Mouse (Mus musculus) liver, embryonic 15.5 days (tissue): ENCODE results near the gene Thbs1. TPM values are rescaled to one million over a fixed set of nuclear protein-coding genes. Genes with fewer than 3 reads are reported as not detected.

Source experiments
- ATAC-seq: fragments of 200-750 bp; cut with Nextera tagmentation; 2 replicates; pipeline ENCODE4 v1.8.0; 2017; ENCODE audit warnings: moderate number of reproducible peaks, mild to moderate bottlenecking, moderate library complexity; ENCODE audit not compliant: insufficient read depth
- H3K27ac ChIP-seq: fragments of 300-500 bp; sonication (generic); replicated peaks from 2 replicates; pipeline ENCODE4 v1.5.1; 2015; ENCODE audit warnings: mild to moderate bottlenecking, inconsistent platforms
- H3K27me3 ChIP-seq: fragments of 300-500 bp; sonication (generic); 2 replicates; pipeline ENCODE4 v1.6.1; 2015; ENCODE audit warnings: mild to moderate bottlenecking, inconsistent platforms
- H3K36me3 ChIP-seq: fragments of 300-500 bp; sonication (generic); replicated peaks from 2 replicates; pipeline ENCODE4 v1.6.1; 2015; ENCODE audit warnings: moderate library complexity, mild to moderate bottlenecking, inconsistent platforms
- H3K4me1 ChIP-seq: fragments of 300-500 bp; sonication (generic); replicated peaks from 2 replicates; pipeline ENCODE4 v1.6.1; 2015; ENCODE audit warnings: inconsistent platforms
- H3K4me2 ChIP-seq: fragments of 300-500 bp; sonication (generic); 2 replicates; pipeline ENCODE4 v1.6.1; 2015; ENCODE audit warnings: moderate library complexity, mild to moderate bottlenecking, inconsistent platforms
- H3K4me3 ChIP-seq: fragments of 300-500 bp; sonication (generic); replicated peaks from 2 replicates; pipeline ENCODE4 v1.5.1; 2015; ENCODE audit warnings: mild to moderate bottlenecking, inconsistent platforms
- H3K9ac ChIP-seq: fragments of 300-500 bp; sonication (generic); 2 replicates; pipeline ENCODE4 v1.6.1; 2015; ENCODE audit warnings: moderate library complexity, mild to moderate bottlenecking, inconsistent platforms
- H3K9me3 ChIP-seq: fragments of 300-500 bp; sonication (generic); replicated peaks from 2 replicates; pipeline ENCODE4 v1.6.1; 2016; ENCODE audit warnings: inconsistent platforms
- WGBS: fragments of 180-500 bp; shearing (Covaris S2); methylation state at CpG from one replicate; pipeline ENCODE4 v1.1.7; 2015; ENCODE audit warnings: mixed read lengths; ENCODE audit not compliant: insufficient replicate concordance; 5-methylcytosine and 5-hydroxymethylcytosine counted together
- polyA plus RNA-seq: library from polyadenylated mRNA; unstranded; fragments of >200 nt; fragmentation: Nextera tagmentation; extraction: Ambion mirVana; gene quantifications from 2 replicates; pipeline ENCODE4 v1.2.1, GENCODE M21; 2015

The Thbs1 gene
- 26.0 and 29.6 TPM in 2 replicates for polyA plus RNA-seq

DNA sequence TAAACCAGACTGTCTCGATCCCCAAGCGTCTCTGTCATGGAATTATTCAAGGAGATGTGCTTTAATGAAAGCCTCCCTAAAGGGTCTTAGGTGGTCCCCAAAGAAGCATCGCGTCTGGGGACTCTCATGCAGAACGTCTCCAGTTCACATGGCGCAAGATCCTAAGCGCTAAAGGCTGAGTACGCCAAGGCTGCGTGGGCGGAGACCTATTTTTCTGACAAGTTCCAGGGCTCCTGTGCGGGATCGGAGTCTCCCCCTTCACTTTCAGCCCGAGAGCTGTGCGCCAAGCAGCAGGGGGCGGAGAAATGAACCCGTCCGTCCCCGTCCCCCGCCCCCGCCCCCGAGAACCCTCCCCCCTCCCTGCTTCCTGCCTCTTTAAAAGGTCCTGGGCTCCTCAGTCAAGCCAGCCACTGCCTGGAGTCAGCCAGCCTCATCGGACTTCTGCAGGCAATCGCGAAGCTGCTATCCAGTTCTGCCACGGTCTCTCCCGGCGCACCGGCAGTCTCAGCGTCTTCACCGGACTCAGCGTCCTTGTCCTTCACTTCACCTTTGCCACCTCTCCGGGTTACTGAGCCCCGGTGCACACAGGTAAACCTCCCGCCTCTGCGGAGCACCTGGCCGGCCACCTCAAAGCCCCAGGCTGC is at the start of gene Thbs1:
Gene Thbs1 (plus strand): TSS at position 389 of the 644 bp plus-strand sequence.
- WGBS: under 1% methylated on average over 34 of the region's 36 CpGs
- Histone ChIP-seq H3K9ac (no peak within 1 kb of the TSS), H3K27me3 (peaks cover 20% of the 10 kb centered on the region), H3K4me2 (peak within 1 kb of the TSS; percentile 69), H3K27ac (peak within 1 kb of the TSS; percentile 38; the same call in 1 of the 2 replicates), H3K9me3 (no peaks in the 10 kb centered on the region), H3K4me3 (peak within 1 kb of the TSS; percentile 45), H3K36me3 (no peaks in the 10 kb centered on the region), H3K4me1 (0 out of 2 replicates have a peak, but pooled peaks cover 7% of the 10 kb centered on the region)
- peak; percentile 53; the same call in 1 of the 2 replicates for ATAC-seq

DNA sequence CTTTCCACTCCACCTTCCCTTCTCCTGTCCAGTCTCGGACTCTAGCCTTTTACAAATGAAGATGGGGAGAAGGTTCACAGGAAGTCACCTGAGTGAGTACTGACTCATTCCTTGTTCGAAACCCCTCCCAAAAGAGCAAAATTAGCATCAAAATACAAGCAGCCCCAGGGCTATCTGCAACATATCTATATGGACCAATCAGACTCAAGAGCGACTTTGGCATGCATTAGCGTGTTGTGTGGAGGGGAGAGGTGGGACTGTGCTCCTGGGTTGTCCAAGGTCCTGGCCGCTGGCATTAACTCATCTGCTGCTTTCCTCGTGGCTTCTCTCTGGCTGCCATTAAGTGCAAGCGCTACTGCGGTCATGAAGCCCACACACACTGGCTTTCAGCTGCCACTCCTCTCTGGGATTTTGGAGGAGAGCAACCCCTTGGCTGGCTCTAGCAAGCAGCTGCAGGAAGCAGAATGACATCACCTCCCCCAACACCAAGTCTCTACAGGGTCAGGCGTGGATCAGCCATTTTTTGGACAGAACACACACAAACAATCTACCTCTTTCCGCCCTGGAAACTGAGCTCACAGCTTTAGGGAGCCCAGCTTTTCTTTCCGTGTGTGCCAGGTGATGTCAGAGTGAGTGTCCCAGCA is 47.4 kb upstream of the Thbs1 start:
- no peak overlapping the region for H3K4me2 ChIP-seq
- H3K9ac ChIP-seq: no peak overlapping the region
- no peaks in the 10 kb centered on the region for H3K36me3 ChIP-seq
- WGBS: 63% methylated on average over 11 of the region's 11 CpGs
- no peaks in the 10 kb centered on the region for H3K9me3 ChIP-seq
- H3K27me3 ChIP-seq: no peaks in the 10 kb centered on the region
- H3K27ac ChIP-seq: no peak overlapping the region
- H3K4me1 ChIP-seq: no peaks in the 10 kb centered on the region
- no peak for ATAC-seq
- H3K4me3 ChIP-seq: no peak overlapping the region

DNA sequence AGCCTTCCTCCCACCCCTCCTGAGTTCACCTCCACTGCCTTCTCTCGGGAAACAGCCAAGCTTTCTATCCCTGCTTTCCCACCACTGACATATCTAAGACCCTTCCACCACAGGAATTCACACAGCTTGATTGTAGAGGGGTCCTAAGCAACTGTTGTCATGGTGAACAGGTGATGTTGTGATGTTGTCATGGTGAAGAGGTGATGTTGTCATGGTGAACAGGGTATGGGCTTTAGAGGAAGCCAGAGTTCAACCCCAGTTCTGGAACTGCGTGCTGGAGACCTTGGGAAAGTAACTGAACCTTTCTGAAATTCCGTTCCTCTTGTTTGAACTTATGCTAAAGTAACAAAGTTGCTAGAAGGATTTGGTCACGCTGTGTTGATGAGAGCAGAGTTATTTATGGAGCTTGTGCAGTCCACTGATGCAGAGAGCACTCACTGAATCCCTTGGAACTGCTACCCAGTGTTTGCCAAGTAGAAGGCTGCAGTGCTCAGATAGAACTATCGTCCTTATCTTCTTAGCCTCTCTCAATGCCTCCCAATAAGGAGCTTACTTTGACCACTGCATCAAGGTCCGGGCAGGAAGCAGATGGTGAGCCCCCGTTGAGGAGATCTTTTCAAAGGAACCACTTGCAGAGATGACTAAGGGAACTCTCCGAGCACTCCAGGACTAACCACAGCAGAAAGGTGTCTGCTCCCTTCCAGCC is 45.5 kb upstream of the Thbs1 start:
- no peaks in the 10 kb centered on the region for H3K9me3 ChIP-seq
- no peaks in the 10 kb centered on the region for H3K27me3 ChIP-seq
- H3K27ac ChIP-seq: no peak overlapping the region
- no peaks in the 10 kb centered on the region for H3K36me3 ChIP-seq
- H3K4me3 ChIP-seq: no peak overlapping the region
- H3K9ac ChIP-seq: no peak overlapping the region
- no peak overlapping the region for H3K4me2 ChIP-seq
- no peaks in the 10 kb centered on the region for H3K4me1 ChIP-seq
- 13% methylated on average over 8 of the region's 8 CpGs for WGBS
- ATAC-seq: peak; percentile 40; the same call in 1 of the 2 replicates

DNA sequence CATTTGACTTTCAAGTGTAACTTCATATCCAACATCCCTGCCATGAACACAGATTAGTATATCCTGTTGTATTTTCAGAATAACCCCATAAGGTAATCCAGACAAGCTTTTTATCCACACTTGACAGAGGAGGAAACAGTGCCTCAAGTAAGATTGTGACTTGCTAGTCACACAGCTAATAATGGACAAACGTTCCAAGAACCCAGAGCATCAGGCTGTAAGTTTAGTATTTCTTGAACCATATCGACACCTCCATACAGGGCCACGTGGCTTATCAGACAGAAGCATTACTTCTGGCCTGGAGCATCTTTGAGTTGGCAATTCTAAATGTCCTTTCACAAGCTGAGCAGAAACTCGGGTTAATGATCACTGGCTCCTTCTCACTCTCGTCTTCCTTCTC is 41.7 kb upstream of the Thbs1 start:
- H3K27me3 ChIP-seq: no peaks in the 10 kb centered on the region
- WGBS: 29% methylated on average over 5 of the region's 5 CpGs
- H3K9ac ChIP-seq: no peak overlapping the region
- H3K27ac ChIP-seq: no peak overlapping the region
- no peaks in the 10 kb centered on the region for H3K4me1 ChIP-seq
- H3K9me3 ChIP-seq: no peaks in the 10 kb centered on the region
- H3K4me2 ChIP-seq: no peak overlapping the region
- H3K36me3 ChIP-seq: no peaks in the 10 kb centered on the region
- ATAC-seq: no peak
- H3K4me3 ChIP-seq: no peak overlapping the region

DNA sequence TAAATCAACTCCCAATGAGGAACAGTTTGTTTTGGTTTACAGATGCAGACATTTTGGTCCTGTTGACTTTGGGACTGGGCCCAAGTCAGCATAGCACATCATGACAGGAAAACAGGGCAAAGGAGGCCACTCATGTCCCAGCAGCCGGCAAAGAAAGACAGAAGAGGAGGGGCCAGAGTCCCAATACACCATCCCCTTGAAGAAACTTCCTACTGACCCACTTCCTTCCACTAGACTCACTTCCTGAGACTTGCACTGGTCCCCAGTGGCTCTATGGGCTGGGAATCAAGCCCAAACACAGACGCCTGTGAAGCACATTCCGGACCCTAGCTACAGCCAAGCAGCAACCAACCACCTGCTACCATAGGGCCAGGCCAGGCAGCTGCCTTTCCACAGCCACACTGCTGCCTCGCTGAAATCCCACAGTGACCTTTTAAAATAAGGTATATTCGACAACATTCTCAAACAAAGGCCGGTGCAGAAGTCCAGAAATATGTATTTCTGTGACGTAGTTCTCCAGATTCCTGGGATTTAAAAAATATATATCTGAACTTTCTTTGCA is 38.8 kb upstream of the Thbs1 start:
- no peak overlapping the region for H3K4me2 ChIP-seq
- no peak for ATAC-seq
- H3K9ac ChIP-seq: no peak overlapping the region
- WGBS: 58% methylated on average over 7 of the region's 7 CpGs
- H3K4me1 ChIP-seq: no peaks in the 10 kb centered on the region
- H3K4me3 ChIP-seq: no peak overlapping the region
- H3K27ac ChIP-seq: no peak overlapping the region
- H3K9me3 ChIP-seq: no peaks in the 10 kb centered on the region
- H3K36me3 ChIP-seq: no peaks in the 10 kb centered on the region
- H3K27me3 ChIP-seq: no peaks in the 10 kb centered on the region

DNA sequence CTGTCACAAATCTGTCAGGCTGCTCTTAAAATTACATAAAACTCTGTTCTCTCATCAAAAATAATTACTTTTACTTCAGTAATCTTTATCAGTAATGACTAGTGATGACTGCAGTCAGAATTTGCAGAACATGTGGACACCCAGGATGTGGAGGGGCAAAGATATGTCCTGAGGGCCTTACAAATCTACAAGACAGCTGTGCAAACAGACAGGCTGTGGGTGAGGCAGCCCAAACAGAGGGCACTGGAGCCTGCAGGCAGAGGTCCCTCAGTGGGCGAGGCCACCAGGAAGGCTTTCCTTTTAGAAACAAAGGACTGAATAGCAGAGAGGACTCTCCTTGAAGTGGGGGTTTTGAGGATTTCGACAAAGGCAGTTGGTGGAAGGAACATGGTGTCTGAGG is 37.6 kb upstream of the Thbs1 start:
- Histone ChIP-seq H3K27ac (no peak overlapping the region), H3K4me3 (no peak overlapping the region), H3K4me2 (no peak overlapping the region), H3K9me3 (no peaks in the 10 kb centered on the region), H3K4me1 (no peaks in the 10 kb centered on the region), H3K36me3 (no peaks in the 10 kb centered on the region), H3K9ac (no peak overlapping the region), H3K27me3 (no peaks in the 10 kb centered on the region)
- WGBS: 46% methylated on average over 2 of the region's 2 CpGs
- ATAC-seq: no peak

DNA sequence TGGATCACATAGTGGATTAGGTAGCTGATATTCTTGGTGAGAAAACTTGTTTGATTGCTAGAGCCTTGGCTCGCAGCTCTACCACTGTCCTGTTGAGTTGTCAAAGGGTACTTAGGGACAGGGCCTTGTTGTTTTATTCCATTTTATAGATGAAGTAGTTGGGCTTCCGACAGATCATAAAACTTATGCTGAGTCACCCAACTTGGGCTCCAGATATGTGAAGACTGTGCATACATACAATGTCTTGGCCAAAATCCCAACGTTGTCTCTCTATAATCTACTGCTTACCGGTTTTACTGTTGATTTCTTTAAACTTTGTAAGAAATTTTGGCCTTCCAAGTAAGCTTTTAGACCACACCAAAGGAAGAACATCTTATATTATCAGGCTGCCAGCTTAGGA is 36.5 kb upstream of the Thbs1 start:
- Histone ChIP-seq H3K9me3 (no peaks in the 10 kb centered on the region), H3K36me3 (no peaks in the 10 kb centered on the region), H3K27me3 (no peaks in the 10 kb centered on the region), H3K4me3 (no peak overlapping the region), H3K4me1 (no peaks in the 10 kb centered on the region), H3K27ac (no peak overlapping the region), H3K9ac (no peak overlapping the region), H3K4me2 (no peak overlapping the region)
- 58% methylated on average over 4 of the region's 4 CpGs for WGBS
- ATAC-seq: no peak

DNA sequence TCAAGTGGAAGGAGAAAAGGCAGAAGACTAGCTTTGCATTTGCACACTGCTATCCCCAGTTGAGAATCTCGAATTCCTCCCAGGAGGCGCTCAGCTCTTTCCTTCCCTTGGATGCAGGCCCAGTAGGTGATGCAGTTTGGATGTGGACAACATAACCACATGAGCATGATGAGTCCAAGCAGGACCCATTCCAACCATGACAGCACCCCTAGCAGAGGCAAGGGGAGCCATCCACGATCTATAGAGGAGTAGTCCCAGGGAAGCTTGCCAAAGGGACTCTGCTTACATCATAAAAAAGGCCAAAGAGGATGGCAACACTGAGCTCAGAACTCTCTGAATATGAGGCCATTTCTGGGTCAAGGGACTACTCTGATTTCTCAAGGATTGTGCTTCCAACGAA is 32.5 kb upstream of the Thbs1 start:
- Histone ChIP-seq H3K27me3 (no peaks in the 10 kb centered on the region), H3K9me3 (no peaks in the 10 kb centered on the region), H3K4me3 (no peak overlapping the region), H3K27ac (no peak overlapping the region), H3K9ac (no peak overlapping the region), H3K4me2 (no peak overlapping the region), H3K4me1 (no peaks in the 10 kb centered on the region), H3K36me3 (no peaks in the 10 kb centered on the region)
- WGBS: 68% methylated on average over 4 of the region's 4 CpGs
- ATAC-seq: no peak

DNA sequence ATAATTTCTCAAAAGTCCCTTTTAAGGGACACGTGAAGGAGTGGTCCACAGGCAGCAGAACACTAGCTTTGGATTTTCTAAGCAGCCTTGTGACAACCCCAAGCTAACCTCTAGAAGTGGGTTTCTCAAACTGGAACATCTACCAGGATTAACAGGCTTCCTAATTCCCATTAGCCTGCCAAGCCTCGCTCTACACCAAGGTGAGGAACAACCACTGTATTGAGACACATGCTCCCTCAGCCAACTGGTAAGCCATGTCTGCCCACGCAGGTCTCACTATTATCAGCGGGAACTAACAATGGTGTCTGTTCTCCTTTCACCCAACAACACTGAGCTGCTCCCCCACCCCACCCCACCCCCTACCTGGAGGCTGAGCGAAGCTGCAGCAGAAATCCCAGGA is 30.1 kb upstream of the Thbs1 start:
- ATAC-seq: no peak
- H3K27me3 ChIP-seq: no peaks in the 10 kb centered on the region
- no peak overlapping the region for H3K4me2 ChIP-seq
- H3K4me3 ChIP-seq: no peak overlapping the region
- H3K9ac ChIP-seq: no peak overlapping the region
- H3K27ac ChIP-seq: no peak overlapping the region
- no peaks in the 10 kb centered on the region for H3K4me1 ChIP-seq
- no peaks in the 10 kb centered on the region for H3K9me3 ChIP-seq
- 71% methylated on average over 5 of the region's 5 CpGs for WGBS
- no peaks in the 10 kb centered on the region for H3K36me3 ChIP-seq

DNA sequence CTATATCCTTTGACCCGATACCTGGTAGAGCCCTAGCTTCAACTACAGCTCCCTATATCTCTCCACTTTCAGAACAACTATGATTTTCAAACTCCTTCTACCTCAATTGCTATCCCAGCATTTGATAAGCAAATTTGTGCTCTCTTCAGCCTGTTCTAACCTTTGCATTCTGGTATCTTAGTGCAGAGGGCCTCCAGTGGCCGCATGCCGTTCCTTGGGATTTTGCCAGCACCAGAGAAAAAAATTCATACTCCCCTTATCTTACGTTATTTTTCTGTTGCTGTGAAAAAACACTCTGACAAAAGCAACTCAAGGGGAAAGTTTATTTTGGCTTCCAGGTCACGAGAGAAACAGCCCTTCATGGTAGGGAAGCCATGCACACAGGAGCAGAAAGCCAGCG is 28.0 kb upstream of the Thbs1 start:
- WGBS: 72% methylated on average over 6 of the region's 6 CpGs
- H3K4me3 ChIP-seq: no peak overlapping the region
- no peak overlapping the region for H3K27ac ChIP-seq
- no peaks in the 10 kb centered on the region for H3K36me3 ChIP-seq
- no peak overlapping the region for H3K4me2 ChIP-seq
- no peak for ATAC-seq
- no peak overlapping the region for H3K9ac ChIP-seq
- no peaks in the 10 kb centered on the region for H3K4me1 ChIP-seq
- no peaks in the 10 kb centered on the region for H3K27me3 ChIP-seq
- no peaks in the 10 kb centered on the region for H3K9me3 ChIP-seq

DNA sequence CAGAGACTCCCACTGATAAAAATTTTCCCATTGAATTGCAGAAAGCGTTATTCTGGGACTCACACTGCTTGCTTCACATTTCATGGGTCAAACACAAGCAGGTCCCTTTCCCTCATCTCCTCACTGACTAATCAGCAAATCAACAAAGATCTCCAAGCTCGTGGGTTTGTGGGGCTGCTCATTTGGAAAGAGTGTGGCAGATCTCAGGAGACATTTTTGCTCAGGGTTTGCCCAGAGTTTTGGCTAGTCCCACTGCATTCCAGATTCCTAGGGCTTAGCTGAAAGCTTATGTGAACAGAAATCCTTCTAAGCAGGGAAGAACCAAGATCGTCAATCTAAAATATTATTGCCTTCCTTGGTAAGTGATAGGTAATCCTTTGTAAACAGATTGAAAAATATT is 27.0 kb upstream of the Thbs1 start:
- no peaks in the 10 kb centered on the region for H3K36me3 ChIP-seq
- no peak overlapping the region for H3K4me2 ChIP-seq

More for the DNA sequence above, 27.0 kb upstream of the Thbs1 start:
- H3K4me3 ChIP-seq: no peak overlapping the region
- 45% methylated on average over 3 of the region's 3 CpGs for WGBS
- no peak overlapping the region for H3K9ac ChIP-seq
- H3K4me1 ChIP-seq: no peaks in the 10 kb centered on the region
- ATAC-seq: no peak
- H3K27ac ChIP-seq: no peak overlapping the region
- H3K9me3 ChIP-seq: no peaks in the 10 kb centered on the region
- H3K27me3 ChIP-seq: no peaks in the 10 kb centered on the region
